Mouse (Mus musculus): ENCODE data around the gene Me3. TPM values are rescaled to one million over a fixed set of nuclear protein-coding genes. Genes with fewer than 3 reads are reported as not detected.

The Me3 gene
- polyA plus RNA-seq, 1 experiment = 2.1 TPM

GRCm38 (mm10) chr7:89669461-89669860 is 37.3 kb downstream of the Me3 start:
- TF ChIP-seq MAX (IDR thresholded peaks at IDR 0.05) (no peak), MYOD1 (IDR thresholded peaks at IDR 0.05; ENCODE audit: control insufficient read depth, insufficient read length, low read depth) (no peak), CTCF (IDR thresholded peaks at IDR 0.05; ENCODE audit: control insufficient read depth, insufficient read depth, insufficient read length) (no peak), CEBPB (IDR thresholded peaks at IDR 0.05; ENCODE audit: low read depth) (no peak), USF1 (IDR thresholded peaks at IDR 0.05; ENCODE audit: low read depth) (no peak), MYOG (IDR thresholded peaks at IDR 0.05; ENCODE audit: control insufficient read depth, extremely low read depth, insufficient read length) (no peak), FOSL1 (IDR thresholded peaks at IDR 0.05; ENCODE audit: insufficient read depth, low read length, poor library complexity, severe bottlenecking) (no peak)
- Histone ChIP-seq H3K36me3 (ENCODE audit: control insufficient read depth, insufficient read depth) (no peaks in the 10 kb centered on the region), H3K79me3 (ENCODE audit: low read depth) (no peaks in the 10 kb centered on the region), H3ac (ENCODE audit: control insufficient read depth, insufficient read length, low read depth) (no peak overlapping the region), H3K4me3 (ENCODE audit: insufficient read depth, poor library complexity, severe bottlenecking) (no peak overlapping the region), H3K27me3 (ENCODE audit: control insufficient read depth, insufficient read depth, insufficient read length) (no peaks in the 10 kb centered on the region), H3K79me2 (ENCODE audit: control insufficient read depth, insufficient read depth) (no peaks in the 10 kb centered on the region)

- H3K79me2 ChIP-seq (ENCODE audit: control insufficient read depth, insufficient read depth) = no peaks in the 10 kb centered on the region
- TF ChIP-seq FOSL1 (IDR thresholded peaks at IDR 0.05; ENCODE audit: insufficient read depth, low read length, poor library complexity, severe bottlenecking) (no peak), MAX (IDR thresholded peaks at IDR 0.05) (no peak), USF1 (IDR thresholded peaks at IDR 0.05; ENCODE audit: low read depth) (no peak), CEBPB (IDR thresholded peaks at IDR 0.05; ENCODE audit: low read depth) (no peak), MYOG (IDR thresholded peaks at IDR 0.05; ENCODE audit: control insufficient read depth, extremely low read depth, insufficient read length) (no peak), MYOD1 (IDR thresholded peaks at IDR 0.05; ENCODE audit: control insufficient read depth, insufficient read length, low read depth) (no peak), CTCF (IDR thresholded peaks at IDR 0.05; ENCODE audit: control insufficient read depth, insufficient read depth, insufficient read length) (no peak)
- no peak overlapping the region for H3ac ChIP-seq (ENCODE audit: control insufficient read depth, insufficient read length, low read depth)
- H3K4me3 ChIP-seq (ENCODE audit: insufficient read depth, poor library complexity, severe bottlenecking) = no peak overlapping the region
- no peaks in the 10 kb centered on the region for H3K36me3 ChIP-seq (ENCODE audit: control insufficient read depth, insufficient read depth)
- H3K27me3 ChIP-seq (ENCODE audit: control insufficient read depth, insufficient read depth, insufficient read length) = no peaks in the 10 kb centered on the region
- H3K79me3 ChIP-seq (ENCODE audit: low read depth) = no peaks in the 10 kb centered on the region
Measured at GRCm38 (mm10) chr7:89671104-89671831, 39.1 kb downstream of the Me3 start.

GRCm38 (mm10) chr7:89676176-89676575 is 44.0 kb downstream of the Me3 start:
- Histone ChIP-seq H3K4me3 (ENCODE audit: insufficient read depth, poor library complexity, severe bottlenecking) (no peak overlapping the region), H3K36me3 (ENCODE audit: control insufficient read depth, insufficient read depth) (no peaks in the 10 kb centered on the region), H3K79me3 (ENCODE audit: low read depth) (no peaks in the 10 kb centered on the region), H3K27me3 (ENCODE audit: control insufficient read depth, insufficient read depth, insufficient read length) (no peaks in the 10 kb centered on the region), H3ac (ENCODE audit: control insufficient read depth, insufficient read length, low read depth) (no peak overlapping the region), H3K79me2 (ENCODE audit: control insufficient read depth, insufficient read depth) (no peaks in the 10 kb centered on the region)
- TF ChIP-seq CTCF (IDR thresholded peaks at IDR 0.05; ENCODE audit: control insufficient read depth, insufficient read depth, insufficient read length) (no peak), MAX (IDR thresholded peaks at IDR 0.05) (no peak), MYOD1 (IDR thresholded peaks at IDR 0.05; ENCODE audit: control insufficient read depth, insufficient read length, low read depth) (no peak), USF1 (IDR thresholded peaks at IDR 0.05; ENCODE audit: low read depth) (no peak), CEBPB (IDR thresholded peaks at IDR 0.05; ENCODE audit: low read depth) (no peak), MYOG (IDR thresholded peaks at IDR 0.05; ENCODE audit: control insufficient read depth, extremely low read depth, insufficient read length) (no peak), FOSL1 (IDR thresholded peaks at IDR 0.05; ENCODE audit: insufficient read depth, low read length, poor library complexity, severe bottlenecking) (no peak)

GRCm38 (mm10) chr7:89677850-89678249 is 45.7 kb downstream of the Me3 start:
- no peaks in the 10 kb centered on the region for H3K36me3 ChIP-seq (ENCODE audit: control insufficient read depth, insufficient read depth)
- no peak overlapping the region for H3K4me3 ChIP-seq (ENCODE audit: insufficient read depth, poor library complexity, severe bottlenecking)
- no peaks in the 10 kb centered on the region for H3K79me2 ChIP-seq (ENCODE audit: control insufficient read depth, insufficient read depth)
- H3ac ChIP-seq (ENCODE audit: control insufficient read depth, insufficient read length, low read depth) = no peak overlapping the region
- H3K79me3 ChIP-seq (ENCODE audit: low read depth) = no peaks in the 10 kb centered on the region
- H3K27me3 ChIP-seq (ENCODE audit: control insufficient read depth, insufficient read depth, insufficient read length) = no peaks in the 10 kb centered on the region
- TF ChIP-seq USF1 (IDR thresholded peaks at IDR 0.05; ENCODE audit: low read depth) (no peak), FOSL1 (IDR thresholded peaks at IDR 0.05; ENCODE audit: insufficient read depth, low read length, poor library complexity, severe bottlenecking) (no peak), MAX (IDR thresholded peaks at IDR 0.05) (no peak), MYOG (IDR thresholded peaks at IDR 0.05; ENCODE audit: control insufficient read depth, extremely low read depth, insufficient read length) (no peak), MYOD1 (IDR thresholded peaks at IDR 0.05; ENCODE audit: control insufficient read depth, insufficient read length, low read depth) (no peak), CTCF (IDR thresholded peaks at IDR 0.05; ENCODE audit: control insufficient read depth, insufficient read depth, insufficient read length) (no peak), CEBPB (IDR thresholded peaks at IDR 0.05; ENCODE audit: low read depth) (no peak)

GRCm38 (mm10) chr7:89678719-89679118 is 46.5 kb downstream of the Me3 start:
- Histone ChIP-seq H3K79me3 (ENCODE audit: low read depth) (no peaks in the 10 kb centered on the region), H3K4me3 (ENCODE audit: insufficient read depth, poor library complexity, severe bottlenecking) (no peak overlapping the region), H3K36me3 (ENCODE audit: control insufficient read depth, insufficient read depth) (no peaks in the 10 kb centered on the region), H3K27me3 (ENCODE audit: control insufficient read depth, insufficient read depth, insufficient read length) (no peaks in the 10 kb centered on the region), H3K79me2 (ENCODE audit: control insufficient read depth, insufficient read depth) (no peaks in the 10 kb centered on the region), H3ac (ENCODE audit: control insufficient read depth, insufficient read length, low read depth) (no peak overlapping the region)
- TF ChIP-seq FOSL1 (IDR thresholded peaks at IDR 0.05; ENCODE audit: insufficient read depth, low read length, poor library complexity, severe bottlenecking) = no peak
- TF ChIP-seq MAX (IDR thresholded peaks at IDR 0.05) = no peak
- no peak for TF ChIP-seq MYOG (IDR thresholded peaks at IDR 0.05; ENCODE audit: control insufficient read depth, extremely low read depth, insufficient read length)
- no peak for TF ChIP-seq CTCF (IDR thresholded peaks at IDR 0.05; ENCODE audit: control insufficient read depth, insufficient read depth, insufficient read length)
- no peak for TF ChIP-seq CEBPB (IDR thresholded peaks at IDR 0.05; ENCODE audit: low read depth)
- no peak for TF ChIP-seq MYOD1 (IDR thresholded peaks at IDR 0.05; ENCODE audit: control insufficient read depth, insufficient read length, low read depth)
- TF ChIP-seq USF1 (IDR thresholded peaks at IDR 0.05; ENCODE audit: low read depth) = no peak
